Mouse (Mus musculus) heart, adult 8-10 months (tissue): Measurements from ENCODE around the gene Pcgf2. TPM values are rescaled to one million over a fixed set of nuclear protein-coding genes. Genes with fewer than 3 reads are reported as not detected.

Source experiments
- DNase-seq: peaks from one replicate; pipeline ENCODE4 v3.0.0; 2022; ENCODE audit warnings: low spot score
- total RNA-seq, 4 experiments: library from RNA; stranded (reverse); gene quantifications; 2 replicates each; pipeline ENCODE4 v1.2.4; 2022

The Pcgf2 gene
- total RNA-seq, 4 experiments from 2014 or later: 4.6 to 6.3 (median 5.3) TPM

GRCm38 (mm10) chr11:97695712-97696401 lies 4.4 kb downstream of the Pcgf2 start:
- no peak for DNase-seq

- no peak for DNase-seq
Measured at GRCm38 (mm10) chr11:97694921-97695711, 5.2 kb downstream of the Pcgf2 start.

GRCm38 (mm10) chr11:97694435-97694834 lies 5.9 kb downstream of the Pcgf2 start:
- DNase-seq: no peak

DNA sequence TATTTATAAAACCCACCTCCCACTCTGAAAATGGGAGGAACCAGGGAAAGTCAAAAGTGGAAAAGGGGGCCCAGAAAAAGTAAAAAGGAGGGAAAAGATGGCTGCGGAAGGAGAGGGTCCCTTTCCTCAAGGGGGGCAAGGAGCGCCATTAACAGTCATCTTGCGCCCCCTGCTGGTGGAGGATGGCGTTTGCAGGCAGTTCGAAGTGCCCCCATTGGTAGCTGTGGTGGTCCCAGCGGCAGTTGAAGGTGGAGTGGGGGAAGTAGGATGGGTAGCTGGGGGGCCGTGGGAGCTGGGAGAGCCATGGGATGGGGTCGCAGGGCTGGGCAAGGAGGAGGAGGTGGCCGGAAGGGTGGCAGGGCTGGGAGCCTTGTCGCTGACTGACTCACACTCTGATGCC lies 10.4 kb downstream of the Pcgf2 start:
- no peak for DNase-seq

DNA sequence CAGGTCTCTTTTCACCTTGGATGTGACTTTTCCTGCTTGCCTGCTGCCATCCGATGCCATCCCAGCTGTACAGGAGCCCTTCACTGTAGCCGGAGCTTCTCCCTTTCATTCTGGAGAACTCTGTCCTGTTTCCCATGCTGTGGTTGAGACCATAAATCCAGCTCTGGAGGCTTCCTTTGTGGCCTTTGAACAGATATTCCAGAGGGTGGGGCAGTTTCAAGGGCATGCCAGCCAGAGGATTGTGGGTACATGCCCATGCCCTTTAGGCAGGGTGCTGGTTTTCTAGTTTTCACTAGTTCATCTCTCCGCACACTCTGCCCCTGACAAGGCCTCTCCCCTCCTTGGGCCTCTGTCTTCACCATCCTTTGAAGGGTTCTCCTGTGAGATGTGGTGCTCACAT lies 13.2 kb downstream of the Pcgf2 start:
- DNase-seq: no peak

- DNase-seq: no peak
Measured at GRCm38 (mm10) chr11:97686322-97686908, 13.9 kb downstream of the Pcgf2 start.

DNA sequence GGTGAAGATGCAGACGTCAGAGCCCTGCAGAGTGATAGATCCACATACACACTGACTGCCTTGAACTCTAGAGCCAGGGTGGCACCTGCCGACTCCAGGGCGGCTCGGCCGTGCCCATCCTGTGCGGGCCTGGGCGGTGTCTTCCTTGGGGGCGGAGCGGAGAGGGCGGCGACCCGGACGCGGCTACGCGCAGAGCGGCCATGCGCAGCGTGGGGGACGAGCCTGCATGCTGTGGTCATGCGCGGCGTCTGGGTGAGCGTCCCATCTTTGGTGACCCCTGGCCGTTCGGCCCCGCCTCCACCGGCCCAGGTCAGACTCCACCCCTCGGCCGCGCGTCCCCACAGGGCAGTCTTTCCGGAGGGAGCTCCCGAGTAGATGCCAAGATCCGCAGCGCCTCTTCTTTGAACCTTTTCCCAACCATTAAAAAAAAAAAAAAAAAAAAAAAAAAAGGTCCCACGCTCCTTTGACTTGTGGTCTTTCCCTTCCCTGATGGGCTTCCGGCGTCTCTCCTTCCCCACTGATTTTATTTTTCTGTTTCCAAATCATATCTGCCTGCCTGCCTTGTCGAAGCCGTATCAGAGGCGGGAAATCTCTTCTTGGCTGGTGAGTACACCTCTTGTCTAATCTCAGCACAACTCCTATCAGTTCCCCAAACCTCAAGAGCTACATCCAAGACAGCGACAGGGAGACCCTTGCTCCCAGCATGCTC lies 14.5 kb downstream of the Pcgf2 start, which contains the start of gene Cisd3:
Gene Cisd3, plus strand, starts transcription at position 214 of the 709 bp plus-strand sequence.
- DNase-seq: peak; percentile 95

- DNase-seq: no peak
Measured at GRCm38 (mm10) chr11:97684766-97685165, 15.5 kb downstream of the Pcgf2 start.

- no peak for DNase-seq
Measured at GRCm38 (mm10) chr11:97684063-97684680, 16.1 kb downstream of the Pcgf2 start.

- no peak for DNase-seq
Measured at GRCm38 (mm10) chr11:97682504-97683055, 17.7 kb downstream of the Pcgf2 start.

DNA sequence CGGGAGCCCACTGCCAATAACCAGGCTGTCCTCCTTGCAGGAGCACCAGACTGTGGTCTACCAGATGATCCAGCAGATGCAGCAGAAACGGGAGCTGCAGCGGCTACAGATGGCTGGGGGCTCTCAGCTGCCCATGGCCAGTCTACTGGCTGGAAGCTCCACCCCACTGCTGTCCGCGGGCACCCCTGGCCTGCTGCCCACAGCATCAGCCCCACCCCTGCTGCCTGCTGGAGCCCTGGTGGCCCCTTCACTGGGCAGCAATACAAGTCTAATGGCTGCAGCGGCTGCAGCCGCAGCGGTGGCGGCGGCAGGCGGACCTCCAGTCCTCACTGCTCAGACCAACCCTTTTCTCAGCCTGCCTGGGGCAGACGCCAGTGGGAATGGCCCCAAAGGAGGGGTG lies 19.9 kb downstream of the Pcgf2 start:
- no peak for DNase-seq

DNA sequence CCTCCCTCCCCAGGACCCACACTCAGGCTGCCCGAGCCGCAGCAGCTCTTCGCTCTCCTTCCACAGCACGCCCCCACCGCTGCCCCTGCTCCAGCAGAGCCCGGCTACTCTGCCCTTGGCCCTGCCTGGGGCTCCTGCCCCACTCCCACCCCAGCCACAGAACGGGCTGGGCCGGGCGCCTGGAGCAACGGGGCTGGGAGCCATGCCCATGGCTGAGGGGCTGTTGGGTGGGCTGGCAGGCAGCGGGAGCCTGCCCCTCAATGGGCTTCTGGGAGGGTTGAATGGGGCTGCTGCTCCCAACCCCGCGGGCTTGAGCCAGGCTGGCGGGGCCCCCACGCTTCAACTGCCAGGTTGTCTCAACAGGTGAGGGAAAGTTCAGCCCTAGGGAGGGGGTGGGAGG lies 22.0 kb downstream of the Pcgf2 start:
- DNase-seq: no peak

DNA sequence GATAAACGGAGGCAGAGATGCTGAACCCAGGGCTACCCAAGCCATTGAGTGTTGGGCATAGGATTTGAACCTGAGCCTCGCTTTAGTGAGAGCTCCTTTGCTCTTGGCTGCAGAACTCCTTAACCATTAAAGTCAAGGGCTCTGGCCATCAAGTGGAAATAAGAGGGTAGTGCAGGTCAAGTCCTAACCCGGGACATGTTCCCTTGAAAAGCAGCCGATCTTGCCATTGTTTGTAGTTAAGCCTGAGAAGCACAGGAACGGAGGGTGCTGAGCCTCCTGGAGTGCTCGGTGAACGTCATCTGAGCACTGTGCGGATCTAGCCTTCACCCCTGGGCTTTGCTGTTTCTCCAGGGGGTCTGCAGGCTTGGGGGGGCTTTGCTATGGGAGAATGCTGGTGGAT lies 22.5 kb downstream of the Pcgf2 start:
- DNase-seq: no peak

GRCm38 (mm10) chr11:97677381-97677780 lies 22.9 kb downstream of the Pcgf2 start:
- DNase-seq: no peak

DNA sequence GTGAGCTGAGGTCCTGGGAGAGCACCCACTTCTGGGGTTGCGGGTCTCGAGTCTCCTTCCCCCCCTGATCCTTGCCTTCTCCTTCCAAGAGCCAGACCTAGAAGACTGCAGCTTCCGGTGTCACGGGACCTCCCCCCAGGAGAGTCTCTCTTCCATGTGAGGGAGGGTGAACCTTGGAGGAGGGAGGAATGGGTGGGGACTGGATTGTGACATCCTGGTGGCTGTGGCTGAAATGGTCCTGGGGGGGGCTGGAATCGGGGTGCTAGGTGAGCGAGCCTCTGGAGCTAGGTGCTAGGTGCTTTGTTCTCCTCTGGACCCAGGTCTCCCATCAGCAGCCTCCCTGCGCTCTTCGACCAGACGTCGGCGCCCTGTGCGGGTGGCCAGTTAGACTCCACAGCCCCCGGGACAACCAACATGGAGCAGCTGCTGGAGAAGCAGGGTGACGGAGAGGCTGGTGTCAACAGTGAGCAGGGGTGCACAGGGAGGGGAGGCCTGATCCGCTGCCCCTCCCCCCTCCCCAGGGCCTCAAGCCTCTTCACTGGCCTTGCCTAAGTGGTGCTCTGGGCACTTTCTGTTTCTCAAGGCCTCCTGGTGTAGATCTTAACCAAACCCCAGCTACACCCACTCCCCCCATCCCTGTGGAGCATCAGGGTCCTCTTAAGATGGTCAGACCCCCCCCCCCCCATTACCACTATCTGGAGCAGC lies 24.1 kb downstream of the Pcgf2 start:
- DNase-seq: no peak

GRCm38 (mm10) chr11:97673148-97673547 lies 27.1 kb downstream of the Pcgf2 start:
- DNase-seq: no peak

DNA sequence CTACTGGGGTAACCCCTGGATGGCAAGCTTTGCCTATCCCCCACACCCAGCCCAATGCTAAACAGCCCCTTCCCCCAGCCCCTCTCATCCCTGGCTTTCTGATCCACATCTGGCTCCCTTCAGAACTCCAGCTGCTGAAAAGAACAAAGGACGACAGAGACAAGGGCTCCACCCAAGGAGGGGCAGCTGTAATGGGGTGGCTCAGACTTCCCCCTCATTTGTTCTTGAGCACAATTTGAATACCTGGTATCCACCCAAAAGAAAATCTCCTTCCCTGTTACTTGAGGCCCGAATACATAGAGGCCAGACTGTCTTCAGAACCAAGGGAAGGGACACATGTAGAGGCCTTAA lies 29.1 kb downstream of the Pcgf2 start:
- no peak for DNase-seq

GRCm38 (mm10) chr11:97670234-97671176 lies 29.8 kb downstream of the Pcgf2 start:
- no peak for DNase-seq

DNA sequence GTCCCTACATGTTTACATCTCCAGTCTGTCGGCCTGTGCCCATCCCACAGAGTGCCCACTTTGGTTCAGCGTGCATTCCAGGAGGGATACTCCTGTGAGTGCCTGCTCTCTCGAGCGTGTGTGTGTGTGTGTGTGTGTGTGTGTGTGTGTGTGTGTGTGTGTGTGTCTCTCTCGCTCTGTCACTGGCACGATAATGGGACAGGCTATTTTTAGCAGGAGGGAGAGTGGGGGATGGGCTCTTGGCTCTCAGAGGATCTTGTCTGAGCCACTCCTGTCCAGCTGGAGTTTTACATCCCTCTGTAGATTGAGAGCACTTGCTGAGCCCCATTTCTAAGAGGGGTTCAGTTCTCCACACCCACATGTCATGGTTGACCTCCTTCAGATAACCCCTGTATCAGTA lies 30.5 kb downstream of the Pcgf2 start:
- peak; percentile 66 for DNase-seq

DNA sequence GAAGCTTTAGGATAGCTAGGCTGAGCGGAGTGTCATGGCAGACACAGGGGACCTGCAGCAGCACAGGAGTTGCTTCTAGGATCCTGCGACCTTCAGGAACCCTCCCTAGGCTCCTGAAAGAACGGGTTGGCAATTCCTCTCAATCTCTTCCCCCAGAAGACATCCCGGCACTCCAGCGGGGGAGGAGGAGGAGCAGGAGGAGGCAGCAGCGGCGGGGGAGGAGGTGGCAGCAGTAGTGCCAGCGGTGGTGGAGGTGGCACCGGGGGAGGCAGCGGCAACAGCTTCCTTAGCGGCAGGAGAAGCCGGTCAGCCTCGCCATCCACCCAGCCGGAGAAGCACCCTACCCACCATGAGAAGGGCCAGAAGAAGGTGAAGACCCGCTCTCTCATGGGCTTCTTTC lies 31.0 kb downstream of the Pcgf2 start:
- no peak for DNase-seq
